Mouse (Mus musculus): ENCODE data around the gene Rpl15. TPM values are rescaled to one million over a fixed set of nuclear protein-coding genes. Genes with fewer than 3 reads are reported as not detected.
A peak's percentile ranks its signal among the peaks of the same experiment; 100 is the strongest.
"Not testable (repeated sequence)": the region's sequence is repeated elsewhere in the genome, so short reads cannot be mapped to it uniquely, and the experiment has no call there.

Gene Rpl15
- polyA plus RNA-seq, 1 experiment from 2014 or later = 460 TPM

- Histone ChIP-seq H3K36me3 (peaks cover 32% of the 10 kb centered on the region), H3K27me3 (ENCODE audit: low read depth, poor library complexity, severe bottlenecking) (no peaks in the 10 kb centered on the region), H3K9me3 (replicated peaks) (no peaks in the 10 kb centered on the region), H3K27ac (no peak overlapping the region), H3K4me1 (no peaks in the 10 kb centered on the region), H3K4me3 (no peak overlapping the region)
- DNase-seq (ENCODE audit: low spot score) = no peak
- 92% methylated on average over 2 of the region's 2 CpGs for WGBS
Observed at GRCm38 (mm10) chr14:18286441-18286840, 15.2 kb upstream of the Rpl15 start.

GRCm38 (mm10) chr14:18285476-18285875 lies 14.3 kb upstream of the Rpl15 start:
- H3K36me3 ChIP-seq = peaks cover 38% of the 10 kb centered on the region
- no peak for DNase-seq (ENCODE audit: low spot score)
- 92% methylated on average over 3 of the region's 3 CpGs for WGBS
- H3K27me3 ChIP-seq (ENCODE audit: low read depth, poor library complexity, severe bottlenecking) = no peaks in the 10 kb centered on the region
- H3K4me1 ChIP-seq = no peaks in the 10 kb centered on the region
- no peaks in the 10 kb centered on the region for H3K9me3 ChIP-seq (replicated peaks)
- H3K4me3 ChIP-seq = no peak overlapping the region
- no peak overlapping the region for H3K27ac ChIP-seq

DNA sequence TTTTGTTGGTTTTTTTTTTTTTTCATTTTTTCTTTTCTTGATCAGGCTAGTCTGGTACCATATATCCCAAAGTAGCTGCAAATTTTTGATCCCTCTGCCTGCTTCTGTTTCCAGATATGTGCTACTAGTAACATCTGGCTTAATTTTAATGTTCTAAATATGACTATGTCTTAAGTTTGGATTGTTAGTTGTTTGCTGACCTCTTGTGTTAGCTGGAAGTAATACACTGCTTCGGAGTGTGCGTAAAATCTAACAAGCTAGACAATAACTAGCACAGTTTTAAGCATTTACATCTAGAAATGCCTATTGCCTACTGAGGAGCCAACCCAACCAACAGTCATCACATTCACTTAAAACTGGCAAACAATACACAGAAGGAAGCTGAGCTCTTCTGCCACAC lies 13.4 kb upstream of the Rpl15 start:
- 92% methylated on average over 2 of the region's 2 CpGs for WGBS

GRCm38 (mm10) chr14:18280375-18280774 lies 9.2 kb upstream of the Rpl15 start:
- no peak overlapping the region for H3K27ac ChIP-seq
- H3K9me3 ChIP-seq (replicated peaks) = no peaks in the 10 kb centered on the region
- DNase-seq (ENCODE audit: low spot score) = no peak
- H3K27me3 ChIP-seq (ENCODE audit: low read depth, poor library complexity, severe bottlenecking) = no peaks in the 10 kb centered on the region
- H3K4me1 ChIP-seq = no peaks in the 10 kb centered on the region
- 93% methylated on average over 5 of the region's 5 CpGs for WGBS
- peaks cover 76% of the 10 kb centered on the region for H3K36me3 ChIP-seq
- no peak overlapping the region for H3K4me3 ChIP-seq

More for the DNA sequence above, 13.4 kb upstream of the Rpl15 start:
- H3K27ac ChIP-seq = no peak overlapping the region
- H3K27me3 ChIP-seq (ENCODE audit: low read depth, poor library complexity, severe bottlenecking) = no peaks in the 10 kb centered on the region
- no peaks in the 10 kb centered on the region for H3K9me3 ChIP-seq (replicated peaks)
- DNase-seq (ENCODE audit: low spot score) = no peak
- H3K4me1 ChIP-seq = no peaks in the 10 kb centered on the region
- peaks cover 47% of the 10 kb centered on the region for H3K36me3 ChIP-seq
- H3K4me3 ChIP-seq = no peak overlapping the region

DNA sequence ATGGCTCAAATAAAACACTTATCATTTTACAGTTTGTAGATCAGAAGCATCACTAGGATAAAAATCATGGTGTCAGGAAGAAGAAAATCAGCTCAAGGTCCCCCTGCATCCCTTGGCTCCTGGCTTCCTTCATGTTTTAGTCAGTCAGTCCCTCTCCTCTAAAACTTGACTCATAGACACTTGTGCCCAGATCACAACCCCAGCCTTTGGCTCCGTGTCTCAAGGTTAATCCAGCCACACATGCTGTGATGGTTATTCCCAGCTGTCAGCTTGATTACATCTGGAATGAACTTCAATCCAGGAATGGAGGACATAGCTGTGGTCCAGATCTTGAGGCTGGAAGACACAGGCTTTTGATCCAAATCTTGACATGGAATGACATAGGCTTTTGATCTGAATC lies 3.3 kb upstream of the Rpl15 start:
- Histone ChIP-seq H3K9me3 (replicated peaks) (no peaks in the 10 kb centered on the region), H3K27ac (no peak overlapping the region), H3K36me3 (peaks cover 32% of the 10 kb centered on the region), H3K4me3 (no peak overlapping the region), H3K27me3 (ENCODE audit: low read depth, poor library complexity, severe bottlenecking) (no peaks in the 10 kb centered on the region), H3K4me1 (peaks cover 6% of the 10 kb centered on the region)
- 88% methylated on average over 1 of the region's 1 CpGs for WGBS
- DNase-seq (ENCODE audit: low spot score) = no peak

GRCm38 (mm10) chr14:18271666-18272065 lies 475 bp upstream of the Rpl15 start:
- Histone ChIP-seq H3K36me3 (peaks cover 31% of the 10 kb centered on the region), H3K9me3 (replicated peaks) (no peaks in the 10 kb centered on the region), H3K4me1 (peaks cover 6% of the 10 kb centered on the region), H3K27me3 (ENCODE audit: low read depth, poor library complexity, severe bottlenecking) (no peaks in the 10 kb centered on the region), H3K27ac (peak overlapping the region; percentile 98; the same call in 1 of the 2 replicates), H3K4me3 (peak overlapping the region; percentile 89)
- DNase-seq (ENCODE audit: low spot score) = no peak
- WGBS = 9% methylated on average over 7 of the region's 7 CpGs

DNA sequence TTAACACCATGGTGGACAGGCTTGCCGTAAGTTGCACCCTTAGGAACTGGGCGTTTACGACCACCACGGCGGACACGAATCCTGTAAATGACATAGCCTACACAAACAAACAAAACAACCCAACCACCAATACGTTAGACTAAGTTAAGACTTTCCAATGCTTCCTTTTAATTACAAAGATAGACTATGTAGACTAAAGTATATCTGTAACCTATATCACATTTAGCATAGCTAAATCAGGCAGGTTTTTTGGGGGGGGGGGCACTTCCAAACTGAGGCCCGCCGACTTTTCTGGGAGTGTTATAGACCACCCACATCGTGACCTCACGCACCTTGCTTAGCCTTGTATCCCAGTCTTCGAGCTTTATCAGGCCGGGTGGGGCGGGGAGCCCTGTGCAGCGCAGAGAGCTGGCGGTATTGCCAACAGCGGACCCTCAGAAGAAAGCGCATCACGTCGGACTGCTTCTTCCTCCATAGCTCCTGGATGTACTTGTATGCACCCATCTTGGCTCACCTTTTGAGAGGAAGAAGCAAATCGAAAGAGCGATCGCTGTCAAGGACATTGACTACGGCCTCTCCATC lies 1.2 kb downstream of the Rpl15 start:
- not testable (repeated sequence) for H3K9me3 ChIP-seq (replicated peaks); H3K4me1 ChIP-seq; H3K27me3 ChIP-seq (ENCODE audit: low read depth, poor library complexity, severe bottlenecking); DNase-seq (ENCODE audit: low spot score)
- Histone ChIP-seq H3K27ac (peak overlapping the region; percentile 98), H3K36me3 (peaks cover 37% of the 10 kb centered on the region), H3K4me3 (peak overlapping the region; percentile 89)
- 2% methylated on average over 24 of the region's 24 CpGs for WGBS

DNA sequence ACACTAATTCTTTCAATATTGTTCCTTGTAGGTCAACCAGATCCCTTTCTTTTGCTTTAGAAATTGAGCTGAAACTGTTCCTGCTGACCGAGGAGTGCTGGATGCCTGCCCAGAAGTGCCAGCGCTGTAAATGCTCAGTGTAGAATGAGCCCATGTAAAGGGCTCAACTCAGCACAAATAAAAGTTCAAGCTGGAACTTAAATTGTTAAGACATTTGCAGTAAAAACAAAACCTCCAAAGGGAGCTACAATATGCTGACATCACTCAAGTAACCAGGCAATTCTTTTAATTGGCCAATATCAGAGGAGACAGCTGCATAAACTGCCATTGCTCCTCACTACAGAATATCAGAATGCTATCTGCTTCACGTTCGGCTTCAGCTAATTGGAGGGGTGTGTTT lies 7.8 kb downstream of the Rpl15 start:
- Histone ChIP-seq H3K36me3 (peaks cover 44% of the 10 kb centered on the region), H3K27me3 (ENCODE audit: low read depth, poor library complexity, severe bottlenecking) (no peaks in the 10 kb centered on the region), H3K4me1 (no peaks in the 10 kb centered on the region), H3K9me3 (replicated peaks) (no peaks in the 10 kb centered on the region), H3K4me3 (no peak overlapping the region), H3K27ac (no peak overlapping the region)
- WGBS = 83% methylated on average over 4 of the region's 4 CpGs
- DNase-seq (ENCODE audit: low spot score) = no peak

GRCm38 (mm10) chr14:18261203-18261602 lies 10.0 kb downstream of the Rpl15 start:
- Histone ChIP-seq H3K27ac (no peak overlapping the region), H3K9me3 (replicated peaks) (no peaks in the 10 kb centered on the region), H3K4me1 (no peaks in the 10 kb centered on the region), H3K36me3 (peaks cover 22% of the 10 kb centered on the region; the same call in 1 of the 2 replicates), H3K27me3 (ENCODE audit: low read depth, poor library complexity, severe bottlenecking) (no peaks in the 10 kb centered on the region), H3K4me3 (no peak overlapping the region)
- WGBS = 89% methylated on average over 3 of the region's 3 CpGs
- DNase-seq (ENCODE audit: low spot score) = no peak

DNA sequence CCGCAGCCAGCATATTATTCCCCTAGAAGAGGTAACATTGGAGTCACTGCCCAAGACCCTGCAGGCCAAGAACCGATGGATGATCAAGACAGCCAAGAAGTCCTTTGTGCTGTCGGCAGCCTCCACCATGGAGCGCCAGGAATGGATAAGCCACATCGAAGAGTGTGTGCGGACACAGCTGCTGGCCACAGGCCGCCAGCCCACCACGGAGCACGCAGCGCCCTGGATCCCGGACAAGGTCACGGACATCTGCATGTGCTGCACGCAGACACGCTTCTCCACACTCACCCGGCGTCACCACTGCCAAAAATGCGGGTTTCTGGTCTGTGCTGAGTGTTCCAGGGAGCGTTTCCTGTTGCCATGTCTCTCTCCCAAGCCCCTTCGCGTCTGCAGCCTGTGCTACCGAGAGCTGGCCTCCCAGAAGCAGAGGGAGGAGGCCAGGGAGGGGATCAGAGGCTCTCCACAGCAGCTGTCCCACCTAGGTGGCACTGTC lies 28.5 kb downstream of the Rpl15 start:
- Histone ChIP-seq H3K9me3 (replicated peaks) (no peaks in the 10 kb centered on the region), H3K27me3 (ENCODE audit: low read depth, poor library complexity, severe bottlenecking) (no peaks in the 10 kb centered on the region), H3K4me3 (no peak overlapping the region), H3K27ac (no peak overlapping the region), H3K36me3 (no peaks in the 10 kb centered on the region), H3K4me1 (peaks cover 6% of the 10 kb centered on the region; the same call in 1 of the 2 replicates)
- no peak for DNase-seq (ENCODE audit: low spot score)
- WGBS = 86% methylated on average over 21 of the region's 21 CpGs

- Histone ChIP-seq H3K36me3 (no peaks in the 10 kb centered on the region), H3K27ac (no peak overlapping the region), H3K9me3 (replicated peaks) (no peaks in the 10 kb centered on the region), H3K4me3 (no peak overlapping the region), H3K4me1 (peaks cover 6% of the 10 kb centered on the region; the same call in 1 of the 2 replicates), H3K27me3 (ENCODE audit: low read depth, poor library complexity, severe bottlenecking) (no peaks in the 10 kb centered on the region)
- DNase-seq (ENCODE audit: low spot score) = no peak
- WGBS = 85% methylated on average over 4 of the region's 4 CpGs
Observed at GRCm38 (mm10) chr14:18241786-18242185, 29.4 kb downstream of the Rpl15 start.

DNA sequence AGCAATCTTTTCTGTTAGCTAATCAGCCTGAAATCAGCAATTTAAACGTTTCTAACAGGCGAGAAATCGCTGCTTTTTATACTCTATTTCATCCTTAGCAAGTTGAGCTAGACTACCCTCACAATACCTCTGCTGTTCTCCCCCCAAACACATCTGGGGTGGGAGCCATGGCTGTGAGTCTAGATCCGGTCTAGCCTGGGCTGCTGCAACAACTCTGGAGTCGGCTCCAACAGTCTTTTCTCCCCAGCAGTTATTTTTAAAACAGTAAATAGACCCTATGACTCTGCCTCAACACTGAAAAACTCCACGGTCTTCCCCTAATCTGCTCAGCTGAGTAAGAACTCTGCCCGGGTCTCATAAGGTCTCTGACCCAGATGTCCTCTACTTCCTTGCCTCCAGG lies 31.1 kb downstream of the Rpl15 start:
- H3K4me1 ChIP-seq = peaks cover 6% of the 10 kb centered on the region; the same call in 1 of the 2 replicates
- no peaks in the 10 kb centered on the region for H3K27me3 ChIP-seq (ENCODE audit: low read depth, poor library complexity, severe bottlenecking)
- DNase-seq (ENCODE audit: low spot score) = no peak
- H3K36me3 ChIP-seq = no peaks in the 10 kb centered on the region
- H3K9me3 ChIP-seq (replicated peaks) = no peaks in the 10 kb centered on the region
- 75% methylated on average over 7 of the region's 7 CpGs for WGBS
- no peak overlapping the region for H3K4me3 ChIP-seq
- H3K27ac ChIP-seq = no peak overlapping the region

DNA sequence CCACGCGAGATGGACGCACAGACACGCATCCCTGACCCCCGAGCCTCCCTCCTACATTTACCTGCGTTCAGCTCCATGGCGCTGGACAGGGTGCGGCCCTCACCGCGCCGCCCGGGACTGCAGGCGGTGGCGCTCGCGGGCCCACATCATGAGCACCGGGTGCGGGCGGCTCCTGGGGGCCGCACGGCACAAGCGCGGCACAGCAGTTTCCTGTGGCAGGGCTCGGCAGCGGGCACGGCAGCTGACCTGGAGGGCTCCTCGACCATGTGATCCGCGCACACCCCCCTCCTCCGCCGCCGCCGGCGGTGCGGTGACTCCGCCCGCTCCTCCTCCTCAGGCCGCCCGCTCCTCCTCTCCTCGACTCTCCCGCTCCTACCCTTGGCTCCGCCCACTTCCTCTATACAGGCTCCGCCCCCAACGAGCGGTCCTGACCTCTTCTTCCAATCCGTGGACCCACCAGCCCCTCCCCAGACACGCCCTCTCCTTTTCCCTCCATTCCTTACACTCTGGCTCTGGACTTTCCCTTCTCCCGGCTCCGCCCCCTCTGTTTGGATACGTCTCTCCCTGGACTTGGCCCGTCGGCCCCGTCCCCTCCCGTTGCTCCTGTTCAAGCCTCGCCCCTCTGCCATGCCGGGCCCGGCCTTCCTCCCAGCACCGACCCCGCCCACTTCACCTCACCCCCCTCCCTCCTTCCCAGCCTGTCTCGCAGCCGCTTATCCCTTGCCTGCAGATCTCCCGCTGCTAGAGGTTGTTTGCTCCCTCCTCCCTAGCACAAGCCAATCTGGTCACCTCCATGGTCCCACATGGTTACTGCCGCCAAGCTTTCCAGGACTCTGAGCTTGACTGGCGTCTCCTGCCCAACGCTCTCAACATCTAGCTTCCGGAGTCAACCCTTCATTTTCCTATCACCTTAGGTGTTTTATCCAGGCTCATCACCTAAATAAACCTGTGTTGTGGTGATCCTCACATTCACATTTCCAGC lies 32.1 kb downstream of the Rpl15 start, which contains the start of gene Nr1d2:
Nr1d2 (minus strand) TSS at position 378 of the 982 bp plus-strand sequence.
- Histone ChIP-seq H3K4me1 (peaks cover 6% of the 10 kb centered on the region; the same call in 1 of the 2 replicates), H3K9me3 (replicated peaks) (no peaks in the 10 kb centered on the region), H3K27ac (peak within 1 kb of the TSS; percentile 90), H3K27me3 (ENCODE audit: low read depth, poor library complexity, severe bottlenecking) (no peaks in the 10 kb centered on the region), H3K4me3 (peak within 1 kb of the TSS; percentile 81), H3K36me3 (no peaks in the 10 kb centered on the region)
- under 1% methylated on average over 62 of the region's 66 CpGs for WGBS
- peak; percentile 96 for DNase-seq (ENCODE audit: low spot score)

Data from limb, embryonic 10.5 days (tissue).